Mouse (Mus musculus) midbrain, embryonic 14.5 days (tissue): ENCODE measurements at regions not wholly inside any gene's neighbourhood (a gene's known extent, or its start where the extent isn't known, plus 50 kb on each side); places are given as distances from the start of the nearest gene placed in this dataset.

ENCODE experiments used
- ATAC-seq: fragments of 200-750 bp; cut with Nextera tagmentation; 2 replicates; pipeline ENCODE4 v1.8.0; 2017; ENCODE audit warnings: moderate number of reproducible peaks, moderate library complexity; ENCODE audit not compliant: low FRiP score, low TSS enrichment
- DNase-seq: peaks from one replicate; pipeline ENCODE4 v3.0.0-alpha.2; 2015
- H3K27ac ChIP-seq: fragments of 300-500 bp; sonication (generic); replicated peaks from 2 replicates; pipeline ENCODE4 v1.5.1; 2014; ENCODE audit warnings: mild to moderate bottlenecking, low read depth, low read length, moderate library complexity
- H3K27me3 ChIP-seq: fragments of 300-500 bp; sonication (generic); 2 replicates; pipeline ENCODE4 v1.6.1; 2014; ENCODE audit warnings: low read length, control low read depth, mixed read lengths; ENCODE audit not compliant: control insufficient read depth, insufficient read depth
- H3K36me3 ChIP-seq: fragments of 300-500 bp; sonication (generic); 2 replicates; pipeline ENCODE4 v1.6.1; 2014; ENCODE audit warnings: low read length, control low read depth; ENCODE audit not compliant: control insufficient read depth, insufficient read depth
- H3K4me1 ChIP-seq: fragments of 300-500 bp; sonication (generic); 2 replicates; pipeline ENCODE4 v1.6.1; 2014; ENCODE audit warnings: mild to moderate bottlenecking, antibody characterized with exemption, low read length, control low read depth; ENCODE audit not compliant: control insufficient read depth, insufficient read depth
- H3K4me2 ChIP-seq: fragments of 300-500 bp; sonication (generic); 2 replicates; pipeline ENCODE4 v1.6.1; 2014; ENCODE audit warnings: mild to moderate bottlenecking, low read length, moderate library complexity
- H3K4me3 ChIP-seq: fragments of 300-500 bp; sonication (generic); replicated peaks from 2 replicates; pipeline ENCODE4 v1.5.1; 2014; ENCODE audit warnings: low read depth, low read length
- H3K9ac ChIP-seq: fragments of 300-500 bp; sonication (generic); replicated peaks from 2 replicates; pipeline ENCODE4 v1.6.1; 2014; ENCODE audit warnings: mild to moderate bottlenecking, low read length, moderate library complexity
- H3K9me3 ChIP-seq: fragments of 300-500 bp; sonication (generic); 2 replicates; pipeline ENCODE4 v1.6.1; 2016; ENCODE audit warnings: low read length, control low read depth, mixed read lengths; ENCODE audit not compliant: control insufficient read depth
- WGBS: fragments of 180-500 bp; shearing (Covaris S2); extraction: QIAGEN DNeasy Blood & Tissue Kit; methylation state at CpG from one replicate; pipeline ENCODE4 v1.1.7; 2014; 5-methylcytosine and 5-hydroxymethylcytosine counted together

- H3K4me1 ChIP-seq = no peaks in the 10 kb centered on the region
- no peak overlapping the region for H3K27ac ChIP-seq
- H3K4me3 ChIP-seq = no peak overlapping the region
- H3K4me2 ChIP-seq = no peak overlapping the region
- no peak for ATAC-seq
- no peaks in the 10 kb centered on the region for H3K27me3 ChIP-seq
- no peak overlapping the region for H3K9ac ChIP-seq
- H3K36me3 ChIP-seq = no peaks in the 10 kb centered on the region
- H3K9me3 ChIP-seq = no peaks in the 10 kb centered on the region
- DNase-seq = no peak
Observed at GRCm38 (mm10) chr15:67355334-67355733, 854.6 kb upstream of the Lrrc6 start.

DNA sequence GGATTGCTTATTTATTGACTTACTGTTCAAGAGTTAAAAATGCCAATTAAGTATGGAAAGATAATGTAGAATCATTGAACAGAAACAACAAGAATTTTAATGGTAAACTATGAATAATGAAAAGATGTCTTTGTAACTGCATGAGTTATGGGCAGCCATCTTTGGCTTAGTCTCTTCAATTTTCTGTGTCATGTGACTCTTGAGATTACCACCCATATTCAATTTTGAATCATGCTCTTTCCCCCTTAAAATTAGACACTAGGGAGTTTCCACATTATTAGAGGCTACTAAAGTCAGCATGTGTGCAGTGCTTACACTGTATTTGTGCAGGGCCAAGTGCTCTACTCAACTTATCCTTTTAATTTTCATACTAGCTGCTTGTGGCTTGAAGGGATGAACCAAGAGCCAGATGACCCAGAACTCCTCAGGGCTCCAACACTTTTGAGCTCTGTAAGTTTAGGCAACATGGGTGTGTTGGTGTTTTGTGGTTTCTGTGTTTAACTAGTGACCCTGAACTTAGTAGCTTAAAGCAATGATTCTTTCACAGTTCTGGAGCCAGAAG lies 854.0 kb upstream of the Lrrc6 start:
- ATAC-seq = no peak
- DNase-seq = no peak
- H3K9ac ChIP-seq = no peak overlapping the region
- no peaks in the 10 kb centered on the region for H3K4me1 ChIP-seq
- no peaks in the 10 kb centered on the region for H3K36me3 ChIP-seq
- H3K27me3 ChIP-seq = no peaks in the 10 kb centered on the region
- no peaks in the 10 kb centered on the region for H3K9me3 ChIP-seq
- H3K4me3 ChIP-seq = no peak overlapping the region
- H3K27ac ChIP-seq = no peak overlapping the region
- H3K4me2 ChIP-seq = no peak overlapping the region

GRCm38 (mm10) chr15:67349501-67349900 lies 848.8 kb upstream of the Lrrc6 start:
- DNase-seq = no peak

GRCm38 (mm10) chr15:67345179-67346148 lies 844.8 kb upstream of the Lrrc6 start:
- H3K4me3 ChIP-seq = no peak overlapping the region
- H3K9ac ChIP-seq = no peak overlapping the region
- H3K27ac ChIP-seq = no peak overlapping the region
- no peak for ATAC-seq
- no peak for DNase-seq
- no peak overlapping the region for H3K4me2 ChIP-seq
- no peaks in the 10 kb centered on the region for H3K4me1 ChIP-seq
- no peaks in the 10 kb centered on the region for H3K9me3 ChIP-seq
- WGBS = 90% methylated on average over 7 of the region's 7 CpGs
- H3K36me3 ChIP-seq = no peaks in the 10 kb centered on the region
- no peaks in the 10 kb centered on the region for H3K27me3 ChIP-seq

More at GRCm38 (mm10) chr15:67349501-67349900, 848.8 kb upstream of the Lrrc6 start:
- no peak for ATAC-seq
- H3K4me3 ChIP-seq = no peak overlapping the region
- H3K4me2 ChIP-seq = no peak overlapping the region
- H3K4me1 ChIP-seq = no peaks in the 10 kb centered on the region
- no peaks in the 10 kb centered on the region for H3K27me3 ChIP-seq
- H3K9me3 ChIP-seq = no peaks in the 10 kb centered on the region
- H3K27ac ChIP-seq = no peak overlapping the region
- H3K9ac ChIP-seq = no peak overlapping the region
- WGBS = 82% methylated on average over 4 of the region's 4 CpGs
- H3K36me3 ChIP-seq = no peaks in the 10 kb centered on the region

GRCm38 (mm10) chr15:67342050-67342449 lies 841.3 kb upstream of the Lrrc6 start:
- DNase-seq = no peak
- H3K9ac ChIP-seq = no peak overlapping the region
- H3K27ac ChIP-seq = no peak overlapping the region

GRCm38 (mm10) chr15:67337040-67337395 lies 836.3 kb upstream of the Lrrc6 start:
- H3K4me2 ChIP-seq = no peak overlapping the region
- no peak for ATAC-seq
- no peak overlapping the region for H3K27ac ChIP-seq
- no peak for DNase-seq
- H3K4me3 ChIP-seq = no peak overlapping the region
- no peaks in the 10 kb centered on the region for H3K4me1 ChIP-seq
- WGBS = 89% methylated on average over 5 of the region's 5 CpGs
- no peak overlapping the region for H3K9ac ChIP-seq
- no peaks in the 10 kb centered on the region for H3K9me3 ChIP-seq
- no peaks in the 10 kb centered on the region for H3K27me3 ChIP-seq
- H3K36me3 ChIP-seq = no peaks in the 10 kb centered on the region

More at GRCm38 (mm10) chr15:67342050-67342449, 841.3 kb upstream of the Lrrc6 start:
- 84% methylated on average over 3 of the region's 3 CpGs for WGBS
- H3K4me1 ChIP-seq = no peaks in the 10 kb centered on the region
- no peak overlapping the region for H3K4me3 ChIP-seq
- ATAC-seq = no peak
- H3K36me3 ChIP-seq = no peaks in the 10 kb centered on the region
- no peak overlapping the region for H3K4me2 ChIP-seq
- H3K9me3 ChIP-seq = no peaks in the 10 kb centered on the region
- no peaks in the 10 kb centered on the region for H3K27me3 ChIP-seq

GRCm38 (mm10) chr15:67336294-67337039 lies 835.8 kb upstream of the Lrrc6 start:
- Histone ChIP-seq H3K4me3 (no peak overlapping the region), H3K4me2 (no peak overlapping the region), H3K27ac (no peak overlapping the region), H3K9ac (no peak overlapping the region), H3K27me3 (no peaks in the 10 kb centered on the region), H3K36me3 (no peaks in the 10 kb centered on the region), H3K9me3 (no peaks in the 10 kb centered on the region), H3K4me1 (no peaks in the 10 kb centered on the region)
- WGBS = 56% methylated on average over 5 of the region's 5 CpGs
- no peak for ATAC-seq
- no peak for DNase-seq

GRCm38 (mm10) chr15:67332521-67332920 lies 831.8 kb upstream of the Lrrc6 start:
- Histone ChIP-seq H3K36me3 (no peaks in the 10 kb centered on the region), H3K27me3 (no peaks in the 10 kb centered on the region), H3K4me2 (no peak overlapping the region), H3K9me3 (no peaks in the 10 kb centered on the region), H3K4me1 (no peaks in the 10 kb centered on the region), H3K27ac (no peak overlapping the region), H3K9ac (no peak overlapping the region), H3K4me3 (no peak overlapping the region)
- DNase-seq (no peak), ATAC-seq (no peak)
- 90% methylated on average over 1 of the region's 1 CpGs for WGBS
